Mouse (Mus musculus): Measurements from ENCODE around the gene Olfr484. TPM values are rescaled to one million over a fixed set of nuclear protein-coding genes. Genes with fewer than 3 reads are reported as not detected.
"Not testable (repeated sequence)": the region's sequence is repeated elsewhere in the genome, so short reads cannot be mapped to it uniquely, and the experiment has no call there.

The Olfr484 gene
- polyA plus RNA-seq (2012; rRNA removed): not detected in 2 replicates

GRCm38 (mm10) chr7:108127349-108127748 is at the start of gene Olfr484:
Gene Olfr484 (minus strand): TSS chr7:108127449.
- no peak for DNase-seq
- TF ChIP-seq CTCF (conservative IDR thresholded peaks at IDR 0.05; ENCODE audit: insufficient read depth, insufficient read length, low read depth, low read length) (no peak), POLR2A (IDR thresholded peaks at IDR 0.05; ENCODE audit: low read depth, low read length) (no peak)
- Histone ChIP-seq H3K4me1 (ENCODE audit: control insufficient read depth, insufficient read depth, low read length) (no peaks in the 10 kb centered on the region), H3K36me3 (ENCODE audit: control insufficient read depth, insufficient read depth, low read length) (no peaks in the 10 kb centered on the region), H3K27ac (ENCODE audit: insufficient read depth, low read depth, low read length) (no peak within 1 kb of the TSS), H3K4me3 (ENCODE audit: insufficient read depth, low read depth, low read length) (no peak within 1 kb of the TSS), H3K27me3 (replicated peaks; ENCODE audit: control insufficient read depth, insufficient read depth, low read length) (no peaks in the 10 kb centered on the region)

- not testable (repeated sequence) for H3K4me1 ChIP-seq (ENCODE audit: control insufficient read depth, insufficient read depth, low read length); H3K27ac ChIP-seq (ENCODE audit: insufficient read depth, low read depth, low read length); H3K4me3 ChIP-seq (ENCODE audit: insufficient read depth, low read depth, low read length); H3K36me3 ChIP-seq (ENCODE audit: control insufficient read depth, insufficient read depth, low read length); DNase-seq; H3K27me3 ChIP-seq (replicated peaks; ENCODE audit: control insufficient read depth, insufficient read depth, low read length)
- WGBS: 85% methylated on average over 1 of the region's 1 CpGs
Observed at GRCm38 (mm10) chr7:108172642-108173041, 45.4 kb upstream of the Olfr484 start, which contains the start of gene Olfr486. Gene Olfr486 (minus strand): TSS chr7:108172742.

GRCm38 (mm10) chr7:108159771-108160170 is 32.5 kb upstream of the Olfr484 start, which contains the start of gene Olfr485:
Gene Olfr485 (minus strand): TSS chr7:108159871.
- Histone ChIP-seq H3K36me3 (ENCODE audit: control insufficient read depth, insufficient read depth, low read length) (no peaks in the 10 kb centered on the region), H3K4me1 (ENCODE audit: control insufficient read depth, insufficient read depth, low read length) (no peaks in the 10 kb centered on the region), H3K27me3 (replicated peaks; ENCODE audit: control insufficient read depth, insufficient read depth, low read length) (no peaks in the 10 kb centered on the region), H3K4me3 (ENCODE audit: insufficient read depth, low read depth, low read length) (no peak within 1 kb of the TSS), H3K27ac (ENCODE audit: insufficient read depth, low read depth, low read length) (no peak within 1 kb of the TSS)
- DNase-seq: no peak
- no peak for TF ChIP-seq CTCF (conservative IDR thresholded peaks at IDR 0.05; ENCODE audit: insufficient read depth, insufficient read length, low read depth, low read length)
- TF ChIP-seq POLR2A (IDR thresholded peaks at IDR 0.05; ENCODE audit: low read depth, low read length): no peak

GRCm38 (mm10) chr7:108121416-108121815 is 5.8 kb downstream of the Olfr484 start:
- 51% methylated on average over 1 of the region's 1 CpGs for WGBS
- no peaks in the 10 kb centered on the region for H3K27me3 ChIP-seq (replicated peaks; ENCODE audit: control insufficient read depth, insufficient read depth, low read length)

GRCm38 (mm10) chr7:108120681-108121080 is 6.6 kb downstream of the Olfr484 start:
- TF ChIP-seq CTCF (conservative IDR thresholded peaks at IDR 0.05; ENCODE audit: insufficient read depth, insufficient read length, low read depth, low read length): no peak
- no peak for TF ChIP-seq POLR2A (IDR thresholded peaks at IDR 0.05; ENCODE audit: low read depth, low read length)
- 3% methylated on average over 1 of the region's 1 CpGs for WGBS
- Histone ChIP-seq H3K27me3 (replicated peaks; ENCODE audit: control insufficient read depth, insufficient read depth, low read length) (no peaks in the 10 kb centered on the region), H3K4me1 (ENCODE audit: control insufficient read depth, insufficient read depth, low read length) (no peaks in the 10 kb centered on the region), H3K27ac (ENCODE audit: insufficient read depth, low read depth, low read length) (no peak overlapping the region), H3K4me3 (ENCODE audit: insufficient read depth, low read depth, low read length) (no peak overlapping the region), H3K36me3 (ENCODE audit: control insufficient read depth, insufficient read depth, low read length) (no peaks in the 10 kb centered on the region)
- no peak for DNase-seq

More at GRCm38 (mm10) chr7:108121416-108121815, 5.8 kb downstream of the Olfr484 start:
- no peak for TF ChIP-seq POLR2A (IDR thresholded peaks at IDR 0.05; ENCODE audit: low read depth, low read length)
- TF ChIP-seq CTCF (conservative IDR thresholded peaks at IDR 0.05; ENCODE audit: insufficient read depth, insufficient read length, low read depth, low read length): no peak
- no peak for DNase-seq
- H3K27ac ChIP-seq (ENCODE audit: insufficient read depth, low read depth, low read length): no peak overlapping the region
- H3K4me3 ChIP-seq (ENCODE audit: insufficient read depth, low read depth, low read length): no peak overlapping the region
- no peaks in the 10 kb centered on the region for H3K4me1 ChIP-seq (ENCODE audit: control insufficient read depth, insufficient read depth, low read length)
- H3K36me3 ChIP-seq (ENCODE audit: control insufficient read depth, insufficient read depth, low read length): no peaks in the 10 kb centered on the region

GRCm38 (mm10) chr7:108100549-108100948 is 26.7 kb downstream of the Olfr484 start, which contains the start of gene Olfr483:
Gene Olfr483 (plus strand): TSS chr7:108100849.
- H3K27me3 ChIP-seq (replicated peaks; ENCODE audit: control insufficient read depth, insufficient read depth, low read length): no peaks in the 10 kb centered on the region
- no peak within 1 kb of the TSS for H3K27ac ChIP-seq (ENCODE audit: insufficient read depth, low read depth, low read length)
- no peak within 1 kb of the TSS for H3K4me3 ChIP-seq (ENCODE audit: insufficient read depth, low read depth, low read length)
- no peak for TF ChIP-seq POLR2A (IDR thresholded peaks at IDR 0.05; ENCODE audit: low read depth, low read length)
- TF ChIP-seq CTCF (conservative IDR thresholded peaks at IDR 0.05; ENCODE audit: insufficient read depth, insufficient read length, low read depth, low read length): no peak
- H3K4me1 ChIP-seq (ENCODE audit: control insufficient read depth, insufficient read depth, low read length): no peaks in the 10 kb centered on the region
- WGBS: 86% methylated on average over 1 of the region's 1 CpGs
- no peaks in the 10 kb centered on the region for H3K36me3 ChIP-seq (ENCODE audit: control insufficient read depth, insufficient read depth, low read length)
- no peak for DNase-seq

GRCm38 (mm10) chr7:108097486-108097885 is 29.8 kb downstream of the Olfr484 start, which contains the start of gene Olfr482:
Gene Olfr482 (minus strand): TSS chr7:108097586.
- TF ChIP-seq CTCF (conservative IDR thresholded peaks at IDR 0.05; ENCODE audit: insufficient read depth, insufficient read length, low read depth, low read length): no peak
- no peak for TF ChIP-seq POLR2A (IDR thresholded peaks at IDR 0.05; ENCODE audit: low read depth, low read length)

GRCm38 (mm10) chr7:108079555-108079954 is 47.7 kb downstream of the Olfr484 start, which contains the start of gene Olfr481:
Gene Olfr481 (plus strand): TSS chr7:108079855.
- H3K27ac ChIP-seq (ENCODE audit: insufficient read depth, low read depth, low read length): no peak within 1 kb of the TSS
- no peak for DNase-seq
- no peak for TF ChIP-seq CTCF (conservative IDR thresholded peaks at IDR 0.05; ENCODE audit: insufficient read depth, insufficient read length, low read depth, low read length)
- TF ChIP-seq POLR2A (IDR thresholded peaks at IDR 0.05; ENCODE audit: low read depth, low read length): no peak
- no peaks in the 10 kb centered on the region for H3K4me1 ChIP-seq (ENCODE audit: control insufficient read depth, insufficient read depth, low read length)
- no peaks in the 10 kb centered on the region for H3K27me3 ChIP-seq (replicated peaks; ENCODE audit: control insufficient read depth, insufficient read depth, low read length)
- no peaks in the 10 kb centered on the region for H3K36me3 ChIP-seq (ENCODE audit: control insufficient read depth, insufficient read depth, low read length)
- no peak within 1 kb of the TSS for H3K4me3 ChIP-seq (ENCODE audit: insufficient read depth, low read depth, low read length)

More at GRCm38 (mm10) chr7:108097486-108097885, 29.8 kb downstream of the Olfr484 start, which contains the start of gene Olfr482:
- Histone ChIP-seq H3K4me1 (ENCODE audit: control insufficient read depth, insufficient read depth, low read length) (no peaks in the 10 kb centered on the region), H3K36me3 (ENCODE audit: control insufficient read depth, insufficient read depth, low read length) (no peaks in the 10 kb centered on the region), H3K4me3 (ENCODE audit: insufficient read depth, low read depth, low read length) (no peak within 1 kb of the TSS), H3K27me3 (replicated peaks; ENCODE audit: control insufficient read depth, insufficient read depth, low read length) (no peaks in the 10 kb centered on the region), H3K27ac (ENCODE audit: insufficient read depth, low read depth, low read length) (no peak within 1 kb of the TSS)
- 65% methylated on average over 1 of the region's 1 CpGs for WGBS
- no peak for DNase-seq
